Mouse (Mus musculus) lung, postnatal 14 days (tissue): ENCODE data around the gene Ndufaf8.

Experiments used
- DNase-seq: peaks from one replicate; pipeline ENCODE4 v3.0.0; 2021

Gene Ndufaf8

GRCm38 (mm10) chr11:120090661-120091060, 8.1 kb upstream of the Ndufaf8 start:
- no peak for DNase-seq

GRCm38 (mm10) chr11:120092817-120093591, 5.7 kb upstream of the Ndufaf8 start:
- DNase-seq, result no peak

- DNase-seq, result peak; percentile 72
Measured at GRCm38 (mm10) chr11:120101036-120101435, 2.3 kb downstream of the Ndufaf8 start.

- no peak for DNase-seq
Measured at GRCm38 (mm10) chr11:120103431-120103997, 4.8 kb downstream of the Ndufaf8 start.

GRCm38 (mm10) chr11:120107026-120107425, 8.3 kb downstream of the Ndufaf8 start:
- no peak for DNase-seq

GRCm38 (mm10) chr11:120107796-120108195, 9.1 kb downstream of the Ndufaf8 start:
- no peak for DNase-seq

GRCm38 (mm10) chr11:120109558-120110210, 11.0 kb downstream of the Ndufaf8 start:
- no peak for DNase-seq

GRCm38 (mm10) chr11:120110554-120110953, 11.8 kb downstream of the Ndufaf8 start:
- no peak for DNase-seq

- peak; percentile 66 for DNase-seq
Measured at GRCm38 (mm10) chr11:120111033-120111432, 12.3 kb downstream of the Ndufaf8 start.

- peak; percentile 73 for DNase-seq
Measured at GRCm38 (mm10) chr11:120112136-120112535, 13.4 kb downstream of the Ndufaf8 start.

- DNase-seq, result no peak
Measured at GRCm38 (mm10) chr11:120114488-120115215, 15.9 kb downstream of the Ndufaf8 start.

- no peak for DNase-seq
Measured at GRCm38 (mm10) chr11:120117626-120118025, 18.9 kb downstream of the Ndufaf8 start.

GRCm38 (mm10) chr11:120119108-120119507, 20.4 kb downstream of the Ndufaf8 start:
- DNase-seq, result no peak

- DNase-seq, result no peak
Measured at GRCm38 (mm10) chr11:120119936-120120541, 21.3 kb downstream of the Ndufaf8 start.

GRCm38 (mm10) chr11:120120642-120121420, 22.1 kb downstream of the Ndufaf8 start:
- peak; percentile 83 for DNase-seq

GRCm38 (mm10) chr11:120122126-120122525, 23.4 kb downstream of the Ndufaf8 start:
- no peak for DNase-seq

GRCm38 (mm10) chr11:120126845-120127244, 28.1 kb downstream of the Ndufaf8 start:
- no peak for DNase-seq

GRCm38 (mm10) chr11:120129281-120129680, 30.6 kb downstream of the Ndufaf8 start:
- no peak for DNase-seq

- DNase-seq, result no peak
Measured at GRCm38 (mm10) chr11:120134148-120134547, 35.4 kb downstream of the Ndufaf8 start.

GRCm38 (mm10) chr11:120134847-120135530, 36.3 kb downstream of the Ndufaf8 start:
- no peak for DNase-seq

- no peak for DNase-seq
Measured at GRCm38 (mm10) chr11:120136195-120136594, 37.5 kb downstream of the Ndufaf8 start.
